In the genomic region with DNA sequence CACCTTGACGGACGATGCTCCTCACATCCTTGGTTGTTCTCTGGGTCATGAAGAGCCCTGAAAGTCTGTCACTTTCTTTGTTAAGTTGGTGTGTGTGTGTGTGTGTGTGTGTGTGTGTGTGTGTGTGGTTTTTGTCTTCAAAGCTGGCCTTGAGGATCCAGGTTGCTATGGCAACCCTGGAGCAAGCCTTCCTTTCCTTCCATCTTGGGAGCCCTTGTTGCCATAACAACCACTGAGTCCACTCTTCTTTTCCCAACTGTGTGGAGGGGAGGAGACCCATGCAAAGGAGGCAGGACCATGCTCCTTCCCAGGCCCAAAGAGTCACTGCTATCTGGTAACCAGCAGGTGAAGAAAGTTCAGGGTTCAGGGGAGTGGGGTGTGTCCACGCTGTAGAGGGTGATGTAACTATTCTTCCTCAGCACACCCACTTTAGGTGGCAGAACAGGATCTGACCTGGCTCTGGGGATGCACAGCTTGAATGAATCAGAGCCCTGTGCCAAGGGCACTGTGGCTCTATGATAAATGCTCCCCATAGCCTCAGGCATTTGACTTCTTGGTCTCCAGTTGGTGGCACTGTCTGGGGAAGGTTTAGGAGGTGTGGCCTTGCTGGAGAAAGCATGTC, we compare ENCODE assay signal across 9 mouse cellular contexts. TPM values are rescaled to one million over a fixed set of nuclear protein-coding genes. Genes with fewer than 3 reads are reported as not detected.
DNase-seq lines count a peak whose midpoint lies in the region; ATAC-seq and TF ChIP-seq lines count a peak whose summit lies in the region.
"Had no signal": no experiment of that assay in that cellular context is flagged by ENCODE, and none has a peak within 500 bp of the region (broad histone marks: within the 10 kb centered on the region; RNA-seq: fewer than 3 reads in every experiment).

No protein-coding gene starts in this region.

- ATAC-seq in forebrain, embryonic 12.5 days (ENCODE audit: low FRiP score) = peak; percentile 82
- ATAC-seq in neural tube, embryonic 14.5 days (ENCODE audit: low read depth) = peak; percentile 90
- ATAC-seq in kidney, embryonic 15.5 days (replicated peaks; ENCODE audit: low FRiP score) = no peak

- TF ChIP-seq POLR2A in brain, embryonic 14.5 days (IDR thresholded peaks at IDR 0.05; ENCODE audit: borderline replicate concordance, extremely low read depth, insufficient read depth, insufficient read length, poor library complexity, severe bottlenecking) = no peak

- H3K4me3 ChIP-seq in forebrain, embryonic 12.5 days (replicated peaks) = no peak overlapping the region
- H3K4me3 ChIP-seq in neural tube, embryonic 14.5 days (ENCODE audit: low read depth, low read length) = no peak overlapping the region
- H3K4me3 ChIP-seq in kidney, embryonic 15.5 days (replicated peaks) = no peak overlapping the region

- no peaks in the 10 kb centered on the region for H3K9me3 ChIP-seq in forebrain, embryonic 12.5 days
- H3K9me3 ChIP-seq in neural tube, embryonic 14.5 days (ENCODE audit: control insufficient read depth, low read length) = no peaks in the 10 kb centered on the region
- H3K9me3 ChIP-seq in kidney, embryonic 15.5 days (replicated peaks) = no peaks in the 10 kb centered on the region

- no peak for TF ChIP-seq CTCF in brain, embryonic 14.5 days (IDR thresholded peaks at IDR 0.05; ENCODE audit: borderline replicate concordance, extremely low read depth, insufficient read depth, insufficient read length)

- WGBS in forebrain, embryonic 12.5 days = 36% methylated on average over 3 of the region's 3 CpGs
- WGBS in neural tube, embryonic 14.5 days = 39% methylated on average over 3 of the region's 3 CpGs
- WGBS in kidney, embryonic 15.5 days = 86% methylated on average over 3 of the region's 3 CpGs

- DNase-seq in brain, embryonic 14.5 days (ENCODE audit: low read depth) = peak; percentile 96
- peak; percentile 32 to 53 for DNase-seq in layer of hippocampus, postnatal 14 days (ENCODE audit: low spot score in 2 of 2)
- no peak for DNase-seq in ovary, postnatal 36 days (ENCODE audit: low spot score)
- no peak for DNase-seq in lung, postnatal 4 days
- DNase-seq in gastrocnemius, adult 18-20 months (ENCODE audit: low spot score) = no peak
- DNase-seq: kidney, postnatal 36 days had no signal

- H3K4me1 ChIP-seq in forebrain, embryonic 12.5 days = peaks cover 41% of the 10 kb centered on the region
- peaks cover 12% of the 10 kb centered on the region for H3K4me1 ChIP-seq in neural tube, embryonic 14.5 days (ENCODE audit: control insufficient read depth, insufficient read depth, low read length)
- peaks cover 15% of the 10 kb centered on the region for H3K4me1 ChIP-seq in kidney, embryonic 15.5 days

- H3K36me3 ChIP-seq in forebrain, embryonic 12.5 days (replicated peaks) = no peaks in the 10 kb centered on the region
- H3K36me3 ChIP-seq in neural tube, embryonic 14.5 days (ENCODE audit: control insufficient read depth, insufficient read depth, low read length) = no peaks in the 10 kb centered on the region
- H3K36me3 ChIP-seq in kidney, embryonic 15.5 days = no peaks in the 10 kb centered on the region

- 0 out of 2 replicates have a peak overlapping the region, but pooled peaks have one; percentile 1 for H3K27ac ChIP-seq in forebrain, embryonic 12.5 days
- H3K27ac ChIP-seq in neural tube, embryonic 14.5 days (ENCODE audit: low read depth, low read length) = no peak overlapping the region
- H3K27ac ChIP-seq in kidney, embryonic 15.5 days = no peak overlapping the region

- peaks cover 17% of the 10 kb centered on the region; the same call in 1 of the 2 replicates for H3K27me3 ChIP-seq in forebrain, embryonic 12.5 days
- no peaks in the 10 kb centered on the region for H3K27me3 ChIP-seq in neural tube, embryonic 14.5 days (ENCODE audit: control insufficient read depth, insufficient read depth, low read length)
- H3K27me3 ChIP-seq in kidney, embryonic 15.5 days = no peaks in the 10 kb centered on the region

- H3K4me2 ChIP-seq in forebrain, embryonic 12.5 days = no peak overlapping the region
- no peak overlapping the region for H3K4me2 ChIP-seq in neural tube, embryonic 14.5 days (ENCODE audit: low read depth, low read length)
- no peak overlapping the region for H3K4me2 ChIP-seq in kidney, embryonic 15.5 days

- no peak overlapping the region for H3K9ac ChIP-seq in forebrain, embryonic 12.5 days
- H3K9ac ChIP-seq in neural tube, embryonic 14.5 days (replicated peaks; ENCODE audit: low read depth, low read length) = no peak overlapping the region
- H3K9ac ChIP-seq in kidney, embryonic 15.5 days = no peak overlapping the region

RNA-seq across cellular contexts. Expression of a gene that starts 39.5 kb away (rescaled TPM):
- polyA plus RNA-seq in brain, embryonic 14.5 days (2012; rRNA removed) = 14.2 and 14.5 TPM in 2 replicates
- 9.5 and 10.0 TPM in 2 replicates for polyA plus RNA-seq in forebrain, embryonic 12.5 days (2016; fragmentation: Nextera tagmentation; extraction: Ambion mirVana)
- total RNA-seq in layer of hippocampus, postnatal 14 days (2021) = 10 to 100 TPM; 16.7 to 18.8 TPM
- polyA plus RNA-seq in neural tube, embryonic 14.5 days (2014; fragmentation: Nextera tagmentation; extraction: Ambion mirVana) = 15.5 and 16.4 TPM in 2 replicates
- polyA plus RNA-seq in kidney, embryonic 15.5 days (2015; fragmentation: Nextera tagmentation; extraction: Ambion mirVana) = 15.1 and 16.2 TPM in 2 replicates
- total RNA-seq in gastrocnemius, adult 18-20 months (2021) = 1 to 10 TPM; 4.3 to 6.0 TPM

Comparison
In these comparisons a context has a peak if more than half of its experiments do, and no peak if none do; other contexts are left out.
1. DNase-seq: peak in brain, embryonic 14.5 days (single experiment) and layer of hippocampus, postnatal 14 days (2 of 2); none in ovary, postnatal 36 days (single experiment), lung, postnatal 4 days (0 of 2) and gastrocnemius, adult 18-20 months (single experiment).